Mouse (Mus musculus) lung, postnatal 36 days (tissue): ENCODE data around the gene Drc1.
A peak's percentile ranks its signal among the peaks of the same experiment; 100 is the strongest.

ENCODE experiments used
- DNase-seq: peaks from one replicate; pipeline ENCODE4 v3.0.0; 2022; ENCODE audit warnings: mixed read lengths

Drc1 gene

DNA sequence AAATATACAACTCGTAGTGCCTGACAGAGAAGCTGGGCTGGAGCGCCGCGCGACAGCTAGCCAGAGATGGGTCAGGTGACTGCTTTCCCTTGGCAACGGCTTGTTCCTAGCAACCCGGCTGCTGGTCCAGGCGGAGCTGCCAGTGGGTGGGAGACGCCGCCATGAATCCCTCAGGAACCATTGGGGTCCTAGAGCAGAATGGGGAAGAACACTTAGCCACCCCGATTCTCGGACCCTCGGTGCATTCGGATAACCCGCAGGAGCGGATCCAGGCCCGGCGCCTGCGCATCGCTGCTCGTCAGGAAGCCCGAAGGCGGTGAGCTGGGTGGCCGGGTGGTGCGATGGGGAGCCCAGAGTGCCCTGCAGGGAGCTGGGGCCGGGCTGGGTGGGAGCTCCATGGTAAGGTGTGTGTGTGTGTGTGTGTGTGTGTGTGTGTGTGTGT is at the start of gene Drc1:
Gene Drc1, plus strand, starts transcription at position 98 of the 442 bp plus-strand sequence.
- peak; percentile 24 for DNase-seq

DNA sequence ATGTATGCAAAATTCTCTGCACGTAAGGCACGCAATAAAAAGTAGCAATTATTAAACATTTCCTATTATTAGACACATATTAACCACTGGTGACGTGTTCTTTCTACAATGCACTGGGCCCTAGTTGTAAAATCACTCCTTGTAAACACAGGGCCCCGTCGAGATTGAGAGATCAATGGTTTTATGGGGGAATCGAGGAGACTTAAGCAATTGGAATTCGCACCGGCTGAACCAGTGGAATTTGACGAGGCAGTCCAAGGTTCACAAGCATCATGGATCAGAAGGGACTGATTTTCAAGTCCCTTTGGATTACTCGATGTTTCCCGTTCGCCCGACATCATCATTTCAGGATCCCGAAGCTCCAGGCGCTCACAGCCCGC is 49.3 kb upstream of the Drc1 start:
- no peak for DNase-seq

DNA sequence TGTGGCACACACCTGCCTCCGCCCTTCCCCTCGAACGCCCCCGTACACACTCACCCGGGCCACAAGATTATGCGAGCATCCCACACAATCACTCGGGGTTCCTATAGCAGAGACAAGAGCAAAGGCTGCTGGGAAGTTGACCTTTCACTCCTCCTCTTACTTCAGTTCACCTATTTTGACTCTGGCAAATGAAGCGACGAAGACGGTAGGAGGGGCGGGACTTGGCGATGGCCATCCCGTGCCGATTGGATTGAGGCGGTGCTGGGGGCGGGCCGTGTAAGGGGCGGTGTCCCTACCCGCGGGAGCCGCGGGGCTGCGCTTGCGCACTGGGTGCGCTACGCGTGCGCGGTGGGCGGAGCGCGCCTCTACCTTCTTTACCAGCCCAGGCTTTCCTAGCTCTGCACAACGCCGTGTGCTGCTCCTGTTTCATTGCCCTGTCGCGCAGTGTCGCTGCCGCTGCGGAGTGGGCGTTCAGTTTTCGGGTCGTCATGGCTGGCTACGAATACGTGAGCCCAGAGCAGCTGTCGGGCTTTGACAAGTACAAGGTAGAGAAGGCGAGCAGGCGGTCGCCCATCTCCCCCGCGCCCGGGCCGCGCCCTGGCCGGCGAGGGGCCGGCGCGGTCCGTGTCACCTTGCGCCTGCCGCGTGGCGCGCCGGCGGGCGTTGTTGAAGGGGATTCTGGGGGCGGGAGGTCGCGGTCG is 48.8 kb upstream of the Drc1 start, which contains the start of gene Selenoi:
Gene Selenoi, plus strand, starts transcription at position 311 of the 701 bp plus-strand sequence.
- peak; percentile 100 for DNase-seq

DNA sequence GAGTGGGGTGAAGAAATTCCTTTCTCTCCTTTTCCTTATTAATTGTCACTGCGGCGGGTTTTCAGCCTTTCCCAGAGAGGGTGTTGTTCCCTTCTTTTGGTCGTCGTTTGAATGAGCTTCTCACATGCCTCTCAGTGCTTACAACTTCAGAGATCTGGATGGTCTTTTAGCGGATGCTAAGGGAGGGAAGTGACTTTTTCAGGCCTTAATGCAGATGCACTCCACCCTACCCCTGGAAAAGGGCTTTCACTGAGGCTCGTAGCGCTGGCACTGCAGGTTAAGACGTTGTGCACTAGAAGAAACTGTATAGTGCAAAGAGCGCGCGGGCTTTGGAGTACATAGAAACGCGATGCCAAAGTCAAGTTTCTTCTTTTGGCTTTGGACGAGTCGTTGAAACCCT is 48.1 kb upstream of the Drc1 start:
- DNase-seq = no peak

DNA sequence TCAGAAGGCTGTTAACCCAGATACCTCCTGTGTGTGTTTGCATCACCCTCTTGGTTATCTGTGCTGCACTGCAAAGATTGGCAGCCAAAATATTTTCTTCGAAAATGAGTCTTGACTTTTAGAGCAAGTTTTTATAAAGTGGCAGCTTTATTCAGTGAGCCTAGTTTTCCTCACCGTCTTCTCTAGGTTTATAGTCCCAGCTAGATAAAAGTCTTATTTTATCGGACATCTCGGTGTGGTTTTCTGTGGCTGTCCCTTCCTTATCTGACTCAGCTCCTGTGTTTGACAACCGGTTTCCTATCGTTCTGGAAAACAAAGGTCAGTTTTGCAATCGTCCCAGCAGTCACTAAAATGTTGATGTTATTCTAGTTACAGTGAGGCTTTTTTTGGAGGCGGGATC is 47.2 kb upstream of the Drc1 start:
- no peak for DNase-seq

DNA sequence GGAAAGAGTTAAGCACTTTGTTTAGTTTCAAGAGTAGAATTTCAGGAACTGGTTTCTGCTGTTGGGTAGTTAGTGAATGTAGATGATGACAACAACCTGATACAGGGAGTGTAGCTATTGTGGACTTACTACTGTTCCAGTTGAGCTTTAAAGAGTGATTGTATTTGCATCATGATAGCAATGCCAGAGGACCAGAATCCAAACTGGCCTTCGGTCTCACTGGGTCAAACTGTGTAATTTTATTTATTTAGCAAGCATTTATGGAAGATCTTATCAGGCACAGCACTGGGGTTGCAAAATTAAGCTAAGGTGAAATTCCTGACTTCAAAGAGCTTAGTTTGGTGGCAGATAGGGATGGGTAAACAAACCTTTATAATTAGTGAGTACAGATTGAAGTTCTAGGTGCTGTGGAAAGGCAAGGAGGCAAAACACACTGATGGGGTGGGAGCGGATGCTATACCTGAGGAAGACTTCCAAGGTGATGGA is 45.5 kb upstream of the Drc1 start:
- DNase-seq = no peak

DNA sequence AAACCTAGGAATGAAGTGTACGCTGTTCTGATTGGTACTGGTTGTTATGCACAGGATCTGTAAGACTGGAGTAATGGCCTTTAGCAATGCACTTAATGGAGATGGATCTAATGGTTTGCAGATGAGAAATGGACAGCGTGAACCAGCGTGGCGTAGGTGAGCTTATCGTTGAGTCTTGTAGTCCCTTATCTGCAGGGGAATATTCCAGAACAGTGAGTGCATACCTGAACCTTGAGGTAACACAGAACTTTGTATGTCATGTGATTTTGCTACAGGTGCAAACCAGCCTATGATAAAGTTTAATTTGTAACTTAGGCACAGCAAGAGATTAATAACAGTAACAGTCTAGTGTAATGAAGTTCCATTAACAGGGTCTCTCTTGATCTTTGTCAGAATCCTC is 42.7 kb upstream of the Drc1 start:
- DNase-seq = no peak

DNA sequence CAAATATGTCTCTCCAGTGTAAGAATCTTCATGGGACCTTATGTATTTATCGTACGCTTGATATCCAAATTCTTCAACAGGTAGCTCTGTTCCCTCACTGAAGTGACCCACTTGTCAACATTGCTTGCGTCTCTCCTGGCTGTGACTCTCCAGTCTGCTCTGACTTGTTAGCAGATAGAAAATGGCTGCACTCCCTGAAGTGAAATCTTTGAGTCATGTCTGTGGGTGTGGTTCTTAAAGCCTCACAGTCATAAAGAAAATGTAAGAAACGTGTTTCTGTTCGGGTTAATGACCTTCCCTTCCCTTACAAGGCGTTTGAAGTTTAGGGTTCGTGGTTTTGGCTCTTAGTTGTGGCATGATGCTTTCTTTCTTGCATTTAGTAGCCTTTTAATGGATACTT is 40.6 kb upstream of the Drc1 start:
- DNase-seq = no peak

DNA sequence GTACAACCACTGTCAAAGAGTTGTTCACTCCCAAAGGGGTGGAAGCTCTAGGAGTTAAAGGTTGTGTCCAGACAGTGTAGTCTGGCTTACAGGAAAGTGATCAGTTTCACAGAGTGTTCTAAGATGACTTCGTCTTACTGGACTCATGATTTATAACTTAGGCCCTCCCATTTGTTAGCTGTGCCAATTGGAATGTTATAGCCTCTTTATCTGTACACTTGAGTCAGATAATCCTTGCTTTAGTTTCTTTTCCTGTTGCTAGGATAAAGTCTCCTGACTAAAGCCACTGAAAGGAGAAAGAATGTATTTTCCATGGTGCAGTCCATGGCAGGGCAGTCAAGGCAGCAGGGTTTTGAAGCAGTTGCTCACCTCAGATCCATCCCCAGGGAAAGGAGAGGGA is 38.8 kb upstream of the Drc1 start:
- no peak for DNase-seq

DNA sequence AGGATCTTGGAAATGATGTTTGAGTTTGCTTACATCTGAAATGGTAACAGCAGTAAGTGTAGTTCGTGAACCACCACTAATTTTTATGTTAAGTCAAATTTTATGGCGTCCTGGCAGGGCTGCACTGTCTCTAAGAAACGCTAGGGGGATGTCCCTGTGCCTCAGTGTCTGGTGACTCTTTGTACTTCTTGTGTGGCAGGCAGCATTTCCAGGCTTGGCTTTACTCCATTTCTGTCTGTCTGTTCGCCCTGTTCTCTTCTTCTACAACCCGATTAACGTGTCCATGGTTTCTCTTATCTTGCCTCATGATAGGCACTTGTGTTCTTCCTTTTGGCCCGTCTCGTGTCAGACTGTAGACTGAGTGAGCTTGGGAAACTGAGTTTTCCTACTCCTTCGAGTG is 37.4 kb upstream of the Drc1 start:
- no peak for DNase-seq

DNA sequence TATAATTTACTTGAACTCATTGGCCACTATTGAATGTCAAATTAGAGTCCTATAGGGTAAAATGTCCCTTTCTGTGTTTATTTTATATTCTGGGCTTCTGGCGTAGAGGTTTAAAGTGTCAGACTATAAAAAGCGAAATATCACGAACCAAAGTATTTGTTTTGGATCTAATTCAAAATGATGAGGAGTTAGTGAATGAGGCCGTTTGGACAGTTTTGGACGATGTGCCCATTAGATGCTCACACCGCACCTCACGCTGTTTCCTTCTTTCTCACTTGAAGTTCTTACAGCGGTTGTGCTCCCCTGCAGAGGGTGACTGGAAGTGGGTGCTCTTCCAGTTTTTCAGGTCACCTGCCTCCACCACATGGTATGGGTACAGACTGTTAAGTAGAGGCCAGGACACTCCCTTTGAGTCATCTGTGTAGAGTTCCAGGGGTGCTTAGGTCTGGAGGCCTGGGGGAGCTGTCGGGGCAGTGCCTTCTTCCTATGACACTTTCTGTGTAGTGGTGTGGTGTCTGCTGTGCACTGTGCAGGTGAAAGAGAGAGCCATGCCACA is 35.2 kb upstream of the Drc1 start:
- no peak for DNase-seq

DNA sequence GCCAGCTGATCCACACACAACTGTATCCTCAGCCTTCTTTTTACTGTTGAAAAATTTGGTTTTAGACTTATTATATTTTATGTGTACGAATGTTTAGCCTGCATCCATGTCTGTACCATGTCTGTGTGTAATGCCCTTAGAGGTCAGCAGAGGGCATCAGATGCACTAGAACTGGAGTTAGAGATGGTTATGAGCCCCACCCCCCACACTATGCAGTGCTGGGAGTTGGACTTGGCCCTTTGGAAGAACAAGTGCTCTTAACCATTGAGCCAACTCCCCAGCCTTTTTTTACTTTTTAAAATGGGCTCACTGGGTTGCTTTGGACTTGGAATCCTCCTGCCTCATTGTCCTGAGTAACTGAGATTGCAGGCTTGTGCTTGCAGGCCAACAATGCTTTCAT is 33.5 kb upstream of the Drc1 start:
- DNase-seq = no peak

DNA sequence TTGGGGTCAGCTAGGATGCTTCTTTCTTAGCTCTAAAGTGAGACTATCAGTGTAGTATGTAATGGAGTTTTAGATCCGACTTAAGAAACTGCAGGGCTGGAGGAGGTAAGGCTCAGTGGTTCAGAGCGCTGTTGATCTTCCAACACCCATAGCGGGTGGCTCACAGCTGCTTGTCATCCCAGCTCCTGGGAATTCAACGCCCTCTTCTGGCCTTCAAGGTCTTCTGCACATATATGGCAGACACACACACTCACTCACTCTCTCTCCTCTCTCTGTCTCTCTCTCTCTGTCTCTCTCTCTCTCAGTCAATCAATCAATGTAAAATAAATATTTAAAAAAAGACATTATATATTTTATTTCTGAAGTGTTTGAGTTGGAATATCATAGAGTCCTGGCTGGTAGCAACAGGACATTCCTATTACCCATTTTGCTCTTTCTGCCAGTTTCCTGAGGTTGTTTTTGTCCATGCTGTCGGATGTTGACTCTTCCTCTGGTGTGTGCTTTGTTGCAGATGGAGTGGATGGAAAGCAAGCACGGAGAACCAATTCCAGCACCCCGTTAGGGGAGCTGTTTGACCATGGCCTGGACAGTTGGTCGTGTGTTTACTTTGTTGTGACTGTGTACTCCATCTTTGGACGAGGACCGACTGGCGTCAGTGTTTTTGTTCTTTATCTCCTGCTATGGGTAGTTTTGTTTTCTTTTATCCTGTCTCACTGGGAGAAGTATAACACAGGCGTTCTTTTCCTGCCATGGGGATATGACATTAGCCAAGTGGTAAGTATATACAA is 25.4 kb upstream of the Drc1 start:
- no peak for DNase-seq

DNA sequence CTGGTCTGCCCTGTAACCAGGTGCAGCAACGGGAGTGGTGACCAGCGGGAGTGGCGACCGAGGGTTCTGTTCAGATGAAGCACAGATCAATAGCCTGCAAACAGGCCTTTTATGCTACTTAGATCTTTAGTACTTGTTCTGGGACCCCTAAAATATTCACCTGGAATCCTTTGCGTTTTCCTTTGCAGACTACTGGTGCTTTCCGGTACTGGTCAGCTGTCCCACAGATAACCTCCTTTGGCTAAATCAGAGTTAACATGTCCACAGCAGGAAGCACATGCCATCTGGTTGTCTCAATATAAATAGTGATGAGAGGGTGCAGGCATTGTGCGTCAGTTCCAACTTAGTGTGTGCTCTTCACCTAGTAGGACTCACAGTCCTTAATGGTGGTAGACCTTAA is 22.4 kb upstream of the Drc1 start:
- no peak for DNase-seq

DNA sequence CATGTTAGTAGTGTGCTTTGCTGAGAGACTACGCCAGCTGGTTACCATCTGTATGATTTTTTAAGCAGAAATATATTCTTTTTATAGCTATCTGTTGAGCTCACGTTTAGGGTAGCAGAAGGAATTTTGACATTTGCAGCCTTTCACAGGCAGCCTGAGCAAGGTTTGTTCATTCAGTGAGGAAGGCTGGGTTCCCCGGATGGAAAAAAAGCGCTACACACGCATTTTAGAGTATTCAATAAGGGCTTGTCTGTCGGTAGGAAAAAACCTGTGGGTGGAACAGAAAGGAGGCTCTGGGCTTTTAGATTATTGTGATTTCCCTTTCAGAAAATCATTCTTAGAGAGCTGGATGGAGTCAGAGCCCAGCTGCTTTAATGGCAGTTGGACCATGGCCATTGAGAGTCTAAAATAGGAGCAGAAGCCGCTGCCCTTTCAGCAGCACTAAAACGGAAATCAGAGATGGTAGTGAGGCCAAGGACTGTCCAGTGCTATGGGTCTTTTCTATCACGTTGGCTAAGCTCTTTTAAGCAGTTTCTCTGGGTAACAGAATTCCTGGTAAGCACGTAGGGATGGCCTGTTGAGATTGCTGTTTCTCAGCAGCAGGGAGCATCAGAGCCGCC is 10.5 kb upstream of the Drc1 start:
- peak; percentile 13 for DNase-seq

DNA sequence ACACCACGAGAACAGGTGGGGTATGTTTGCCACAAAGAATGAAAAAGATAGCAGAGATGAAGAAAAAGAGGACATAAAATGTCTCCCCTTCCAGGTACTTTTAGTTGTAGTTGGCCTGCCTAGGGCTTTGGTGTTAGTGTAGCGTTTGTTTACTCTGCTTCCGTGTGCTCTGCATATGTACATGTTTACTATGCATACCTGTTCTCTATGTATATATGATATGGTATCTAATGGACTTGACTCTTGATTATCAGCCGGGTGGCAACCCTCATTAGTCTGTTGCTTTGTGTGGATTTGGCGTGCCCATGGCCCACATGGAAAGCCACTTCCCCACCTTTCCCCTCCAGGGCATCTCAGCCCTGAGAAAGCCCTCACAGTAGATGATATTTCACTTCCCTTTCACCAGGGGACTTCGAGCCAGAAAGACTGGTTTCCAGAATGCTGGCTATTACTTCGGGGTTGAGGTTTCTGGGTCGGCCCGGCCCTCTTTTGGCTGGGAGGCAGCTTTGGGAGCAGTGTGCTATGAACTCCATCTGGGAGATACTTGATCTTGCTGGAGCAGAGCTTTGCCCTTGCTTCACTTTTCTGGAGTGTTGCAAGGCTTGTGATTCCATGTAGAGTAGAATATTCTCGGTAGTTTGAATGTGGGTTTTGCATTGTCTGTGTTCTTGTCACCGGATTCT is 9.4 kb upstream of the Drc1 start:
- DNase-seq = peak; percentile 56

DNA sequence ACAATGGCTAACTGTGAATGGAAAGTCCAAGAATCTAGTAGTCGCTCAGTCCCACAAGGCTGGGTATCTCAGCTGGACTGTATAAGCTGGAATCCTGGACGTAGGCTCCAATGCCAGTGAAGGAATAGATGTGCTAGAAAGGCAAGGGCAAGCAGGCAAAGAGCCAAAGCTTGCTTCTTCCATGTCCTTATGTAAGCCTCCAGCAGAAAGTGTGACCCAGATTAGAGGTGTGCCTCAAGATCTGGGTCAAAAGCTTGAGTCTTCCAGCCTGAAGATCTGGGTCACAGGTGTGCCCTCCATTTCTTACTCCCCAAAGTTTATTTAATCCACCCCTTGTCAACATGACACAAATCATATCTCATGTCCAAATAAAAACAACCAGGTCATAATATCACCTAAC is 4.8 kb upstream of the Drc1 start:
- DNase-seq = no peak

DNA sequence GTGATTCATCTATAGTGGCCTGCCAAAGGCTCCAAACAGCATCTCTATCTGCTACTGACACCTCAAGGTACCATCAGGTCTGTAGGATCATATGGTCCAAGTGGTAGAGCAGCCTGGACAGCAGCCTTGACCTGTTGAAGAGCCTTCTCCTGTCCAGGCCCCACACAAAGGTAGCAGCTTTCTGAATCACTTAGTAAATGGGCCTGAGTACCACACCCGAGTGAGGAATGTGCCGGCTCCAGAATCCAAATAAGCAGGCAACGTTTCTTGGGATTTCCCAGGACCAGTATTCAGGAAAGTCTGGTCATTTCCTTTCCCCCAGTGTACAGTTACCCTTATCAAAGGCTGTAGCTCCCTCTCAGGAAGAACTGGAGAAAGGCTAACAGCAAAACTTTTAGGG is 2.2 kb upstream of the Drc1 start:
- DNase-seq = no peak

DNA sequence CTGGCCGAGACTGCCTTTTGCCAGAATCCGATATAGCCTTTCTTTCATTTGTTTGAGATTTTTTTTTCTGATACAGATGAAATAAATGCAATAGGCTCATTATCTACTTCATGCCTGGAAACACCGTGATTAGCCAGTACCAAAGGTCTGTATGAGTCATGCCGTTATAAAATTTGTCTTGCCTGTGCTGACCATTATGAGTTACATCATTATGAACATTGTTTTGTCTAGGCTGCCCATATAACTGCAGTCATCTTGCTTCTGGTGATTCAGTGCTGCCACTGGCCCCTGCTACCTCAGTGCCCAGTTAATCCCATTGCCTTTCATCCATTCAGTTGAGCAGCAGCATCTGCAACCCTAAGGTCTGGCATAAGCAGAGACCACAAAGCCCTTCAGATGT is 1.7 kb upstream of the Drc1 start:
- DNase-seq = no peak

DNA sequence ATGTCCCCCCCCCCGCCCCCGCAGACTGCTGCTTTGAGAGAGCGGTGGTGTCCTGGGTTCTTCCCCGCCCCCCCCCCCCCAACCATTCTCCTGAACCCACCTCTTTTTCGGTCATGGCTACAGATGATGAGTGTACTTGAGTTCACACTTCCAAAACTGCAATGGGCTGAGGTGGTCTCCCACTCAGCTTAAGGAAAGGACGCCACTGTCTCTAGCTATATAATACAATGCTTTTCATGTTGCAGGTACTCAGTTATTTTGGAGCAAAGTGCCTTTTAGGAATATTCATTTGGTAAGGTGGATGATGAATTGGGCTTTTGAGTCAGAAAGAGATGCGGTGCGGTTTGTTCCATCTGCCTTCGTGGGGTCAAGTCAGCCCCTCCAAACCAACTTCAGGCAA is 324 bp upstream of the Drc1 start:
- no peak for DNase-seq

DNA sequence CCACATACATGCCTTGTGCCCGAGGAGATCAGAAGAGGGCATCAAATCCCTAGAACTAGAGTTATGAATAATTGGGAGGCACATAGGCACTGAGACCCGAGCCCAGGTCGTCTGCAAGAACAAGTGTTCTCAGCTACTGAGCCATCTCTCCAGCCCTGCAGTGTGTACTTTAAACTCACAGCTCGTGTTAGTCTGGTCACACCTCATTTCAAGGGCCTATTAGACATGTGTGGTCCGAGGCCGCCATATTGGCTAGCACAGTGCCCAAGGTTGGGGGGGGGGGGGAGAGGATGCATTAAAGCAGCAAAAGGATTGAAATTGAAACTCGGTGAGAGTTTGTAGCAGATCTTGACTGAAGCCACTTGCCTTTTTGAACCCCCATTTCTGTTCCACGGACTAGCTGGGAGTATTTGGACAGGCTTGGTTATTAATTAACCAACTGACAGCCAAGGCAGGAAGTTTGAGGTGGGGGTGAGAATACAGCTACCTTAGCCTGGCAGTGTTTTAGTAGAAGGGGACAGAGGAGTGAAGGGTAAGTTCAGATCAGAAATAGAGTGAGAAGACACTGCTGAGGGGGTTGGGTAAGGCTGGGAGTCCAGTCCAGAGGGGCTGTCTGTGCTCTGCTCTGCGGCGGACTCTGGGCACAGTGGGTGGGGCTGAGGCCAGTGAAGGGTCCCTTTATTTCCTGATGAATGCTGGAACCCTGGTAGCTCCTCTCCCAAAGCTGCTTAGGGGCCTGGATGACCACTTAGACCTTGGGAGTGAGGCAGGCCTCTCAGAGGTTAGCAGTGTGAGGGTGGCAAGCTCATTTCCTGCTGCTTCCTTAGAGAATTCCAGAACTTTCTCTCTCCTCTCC is 5.0 kb downstream of the Drc1 start:
- DNase-seq = no peak
